Mouse (Mus musculus) intestine, postnatal 0 days (tissue): ENCODE results near the gene Mfsd4a. TPM values are rescaled to one million over a fixed set of nuclear protein-coding genes. Genes with fewer than 3 reads are reported as not detected.

Source experiments
- ATAC-seq: fragments of 200-750 bp; cut with Nextera tagmentation; 2 replicates; pipeline ENCODE4 v1.8.0; 2017; ENCODE audit warnings: mild to moderate bottlenecking, moderate TSS enrichment, moderate library complexity
- H3K27ac ChIP-seq: fragments of 300-500 bp; sonication (generic); 2 replicates; pipeline ENCODE4 v1.5.1; 2014; ENCODE audit warnings: mild to moderate bottlenecking, low read depth, low read length, moderate library complexity
- H3K27me3 ChIP-seq: fragments of 300-500 bp; sonication (generic); replicated peaks from 2 replicates; pipeline ENCODE4 v1.6.1; 2014; ENCODE audit warnings: low read length, mixed read lengths; ENCODE audit not compliant: control insufficient read depth, insufficient read depth
- H3K36me3 ChIP-seq: fragments of 300-500 bp; sonication (generic); 2 replicates; pipeline ENCODE4 v1.6.1; 2014; ENCODE audit warnings: mild to moderate bottlenecking, moderate library complexity; ENCODE audit not compliant: control insufficient read depth, insufficient read depth
- H3K4me1 ChIP-seq: fragments of 300-500 bp; sonication (generic); replicated peaks from 2 replicates; pipeline ENCODE4 v1.6.1; 2014; ENCODE audit warnings: antibody characterized with exemption, low read length, mixed read lengths; ENCODE audit not compliant: control insufficient read depth, insufficient read depth
- H3K4me2 ChIP-seq: fragments of 300-500 bp; sonication (generic); replicated peaks from 2 replicates; pipeline ENCODE4 v1.6.1; 2014; ENCODE audit warnings: low read depth, mild to moderate bottlenecking, moderate library complexity
- H3K4me3 ChIP-seq: fragments of 300-500 bp; sonication (generic); 2 replicates; pipeline ENCODE4 v1.5.1; 2014; ENCODE audit warnings: low read depth, low read length
- H3K9ac ChIP-seq: fragments of 300-500 bp; sonication (generic); 2 replicates; pipeline ENCODE4 v1.6.1; 2014; ENCODE audit warnings: mild to moderate bottlenecking, low read depth, low read length
- H3K9me3 ChIP-seq: fragments of 300-500 bp; sonication (generic); 2 replicates; pipeline ENCODE4 v1.6.1; 2016; ENCODE audit warnings: mixed run types; ENCODE audit not compliant: control insufficient read depth
- CTCF ChIP-seq: sonication (generic); IDR thresholded peaks from 2 replicates; pipeline ENCODE4 v1.5.1; 2016; ENCODE audit warnings: low read depth, mild to moderate bottlenecking, control low read depth, antibody characterized with exemption, moderate library complexity
- WGBS: fragments of 180-500 bp; shearing (Covaris S2); extraction: QIAGEN DNeasy Blood & Tissue Kit; methylation state at CpG from one replicate; pipeline ENCODE4 v1.1.7; 2014; 5-methylcytosine and 5-hydroxymethylcytosine counted together
- polyA plus RNA-seq: library from polyadenylated mRNA; unstranded; fragments of >200 nt; fragmentation: Nextera tagmentation; extraction: Ambion mirVana; gene quantifications from 2 replicates; pipeline ENCODE4 v1.2.1, GENCODE M21; 2015

Mfsd4a gene
- polyA plus RNA-seq, 1 experiment from 2014 or later: 6.1 TPM

- Histone ChIP-seq H3K27ac (no peak overlapping the region), H3K4me1 (no peaks in the 10 kb centered on the region), H3K9ac (no peak overlapping the region), H3K9me3 (no peaks in the 10 kb centered on the region), H3K27me3 (no peaks in the 10 kb centered on the region), H3K36me3 (no peaks in the 10 kb centered on the region), H3K4me3 (no peak overlapping the region), H3K4me2 (no peak overlapping the region)
- no peak for TF ChIP-seq CTCF
- 95% methylated on average over 4 of the region's 4 CpGs for WGBS
- ATAC-seq: no peak
Observed at GRCm38 (mm10) chr1:132093269-132093668, 25.4 kb upstream of the Mfsd4a start.

GRCm38 (mm10) chr1:132090266-132090665 is 22.4 kb upstream of the Mfsd4a start:
- H3K4me3 ChIP-seq: no peak overlapping the region
- H3K27me3 ChIP-seq: no peaks in the 10 kb centered on the region
- ATAC-seq: no peak
- H3K36me3 ChIP-seq: no peaks in the 10 kb centered on the region
- WGBS: 71% methylated on average over 4 of the region's 4 CpGs
- no peak overlapping the region for H3K4me2 ChIP-seq
- H3K9me3 ChIP-seq: no peaks in the 10 kb centered on the region
- H3K4me1 ChIP-seq: 0 out of 2 replicates have a peak, but pooled peaks cover 2% of the 10 kb centered on the region
- H3K9ac ChIP-seq: no peak overlapping the region
- no peak for TF ChIP-seq CTCF
- H3K27ac ChIP-seq: no peak overlapping the region

GRCm38 (mm10) chr1:132089767-132090166 is 21.9 kb upstream of the Mfsd4a start:
- Histone ChIP-seq H3K9me3 (no peaks in the 10 kb centered on the region), H3K27me3 (no peaks in the 10 kb centered on the region), H3K4me1 (0 out of 2 replicates have a peak, but pooled peaks cover 3% of the 10 kb centered on the region), H3K9ac (no peak overlapping the region), H3K4me2 (no peak overlapping the region), H3K36me3 (no peaks in the 10 kb centered on the region), H3K27ac (no peak overlapping the region), H3K4me3 (no peak overlapping the region)
- TF ChIP-seq CTCF: no peak
- no peak for ATAC-seq
- WGBS: 54% methylated on average over 6 of the region's 6 CpGs

- H3K4me2 ChIP-seq: no peak overlapping the region
- 0 out of 2 replicates have a peak, but pooled peaks cover 3% of the 10 kb centered on the region for H3K4me1 ChIP-seq
- no peaks in the 10 kb centered on the region for H3K9me3 ChIP-seq
- no peak for ATAC-seq
- H3K9ac ChIP-seq: no peak overlapping the region
- H3K36me3 ChIP-seq: no peaks in the 10 kb centered on the region
- no peaks in the 10 kb centered on the region for H3K27me3 ChIP-seq
- no peak for TF ChIP-seq CTCF
- no peak overlapping the region for H3K4me3 ChIP-seq
- 85% methylated on average over 5 of the region's 5 CpGs for WGBS
- H3K27ac ChIP-seq: no peak overlapping the region
Observed at GRCm38 (mm10) chr1:132088181-132088671, 20.4 kb upstream of the Mfsd4a start.

GRCm38 (mm10) chr1:132085181-132086049 is 17.6 kb upstream of the Mfsd4a start:
- no peaks in the 10 kb centered on the region for H3K36me3 ChIP-seq
- H3K27me3 ChIP-seq: no peaks in the 10 kb centered on the region
- H3K4me2 ChIP-seq: no peak overlapping the region; the same call in 1 of the 2 replicates
- peak; percentile 33 for TF ChIP-seq CTCF
- WGBS: 37% methylated on average over 7 of the region's 7 CpGs
- 0 out of 2 replicates have a peak, but pooled peaks cover 3% of the 10 kb centered on the region for H3K4me1 ChIP-seq
- no peak overlapping the region for H3K4me3 ChIP-seq
- ATAC-seq: peak; percentile 78
- no peak overlapping the region for H3K9ac ChIP-seq
- peak overlapping the region; percentile 28; the same call in 1 of the 2 replicates for H3K27ac ChIP-seq
- H3K9me3 ChIP-seq: no peaks in the 10 kb centered on the region

- WGBS: 89% methylated on average over 2 of the region's 2 CpGs
- no peak overlapping the region for H3K4me2 ChIP-seq
- ATAC-seq: no peak
- no peaks in the 10 kb centered on the region for H3K4me1 ChIP-seq
- no peaks in the 10 kb centered on the region for H3K36me3 ChIP-seq
- no peak overlapping the region for H3K27ac ChIP-seq
- no peaks in the 10 kb centered on the region for H3K27me3 ChIP-seq
- no peaks in the 10 kb centered on the region for H3K9me3 ChIP-seq
- TF ChIP-seq CTCF: no peak
- no peak overlapping the region for H3K9ac ChIP-seq
- no peak overlapping the region for H3K4me3 ChIP-seq
Observed at GRCm38 (mm10) chr1:132078413-132078812, 10.6 kb upstream of the Mfsd4a start.
